Mouse (Mus musculus): ENCODE results near the gene Gm13769. TPM values are rescaled to one million over a fixed set of nuclear protein-coding genes. Genes with fewer than 3 reads are reported as not detected.

Gm13769 gene
- polyA plus RNA-seq (2014; fragmentation: Illumina TruSeq; extraction: RNeasy Lipid Tissue Mini Kit (QIAGEN cat#74804); ENCODE audit: insufficient read depth, low read depth, low replicate concordance) = not detected

DNA sequence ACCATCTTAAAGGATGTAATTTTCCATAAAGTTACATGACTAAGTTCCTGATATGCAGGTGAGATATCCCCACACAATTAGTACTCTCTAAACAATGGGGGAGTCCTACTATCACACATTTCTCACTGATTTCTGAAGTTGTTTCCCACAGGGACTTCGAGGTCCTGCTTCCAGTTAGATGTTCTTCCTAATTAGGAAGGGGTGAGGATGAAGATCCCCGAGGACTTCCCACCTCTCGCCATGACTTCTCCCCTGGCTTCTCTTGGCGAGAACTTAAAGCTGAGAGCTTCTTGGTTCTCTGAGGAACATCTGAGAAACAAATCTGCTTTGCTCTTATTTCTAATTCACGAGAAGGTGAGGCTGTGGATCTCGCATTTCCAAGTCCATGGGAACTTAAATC lies at the start of gene Gm13769:
Gm13769 (plus strand) TSS at position 301 of the 400 bp plus-strand sequence.

DNA sequence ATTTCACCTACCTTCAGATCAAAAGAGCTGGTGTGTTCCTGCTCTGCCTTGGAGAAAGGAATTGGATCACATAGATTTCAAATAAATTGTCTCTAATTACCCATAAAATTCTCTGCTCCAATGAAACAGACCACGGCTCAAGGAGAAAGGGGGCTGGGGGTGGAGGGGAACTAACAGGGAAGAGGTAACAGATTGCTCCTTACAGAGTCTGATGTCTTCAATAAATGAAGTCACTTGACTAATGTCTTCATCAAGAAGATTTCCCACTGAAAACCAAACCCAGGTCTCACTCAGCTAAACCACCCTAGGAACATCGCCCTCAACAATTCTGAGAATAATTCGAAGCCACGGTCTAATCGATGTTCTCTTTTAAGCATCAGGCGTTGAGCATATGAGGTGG lies 29.3 kb upstream of the Gm13769 start, which contains the start of gene Olfr1272:
Olfr1272 (minus strand) TSS at position 101 of the 400 bp plus-strand sequence.

Other genes with a start within 250 kb of the Gm13769 start
- not detected for gene Olfr1269, start 200.8 kb upstream of the Gm13769 start, polyA plus RNA-seq (2014; fragmentation: Illumina TruSeq; extraction: RNeasy Lipid Tissue Mini Kit (QIAGEN cat#74804); ENCODE audit: insufficient read depth, low read depth, low replicate concordance)
- not detected for gene Olfr32, start 179.9 kb upstream of the Gm13769 start, polyA plus RNA-seq (2014; fragmentation: Illumina TruSeq; extraction: RNeasy Lipid Tissue Mini Kit (QIAGEN cat#74804); ENCODE audit: insufficient read depth, low read depth, low replicate concordance)
- gene Olfr1270, start 169.1 kb upstream of the Gm13769 start, polyA plus RNA-seq (2014; fragmentation: Illumina TruSeq; extraction: RNeasy Lipid Tissue Mini Kit (QIAGEN cat#74804); ENCODE audit: insufficient read depth, low read depth, low replicate concordance) = not detected
- not detected for gene Olfr1506, start 97.7 kb upstream of the Gm13769 start, polyA plus RNA-seq (2014; fragmentation: Illumina TruSeq; extraction: RNeasy Lipid Tissue Mini Kit (QIAGEN cat#74804); ENCODE audit: insufficient read depth, low read depth, low replicate concordance)
- gene Olfr142, start 64.6 kb upstream of the Gm13769 start, polyA plus RNA-seq (2014; fragmentation: Illumina TruSeq; extraction: RNeasy Lipid Tissue Mini Kit (QIAGEN cat#74804); ENCODE audit: insufficient read depth, low read depth, low replicate concordance) = not detected
- gene Olfr1271, start 51.2 kb upstream of the Gm13769 start, polyA plus RNA-seq (2014; fragmentation: Illumina TruSeq; extraction: RNeasy Lipid Tissue Mini Kit (QIAGEN cat#74804); ENCODE audit: insufficient read depth, low read depth, low replicate concordance) = not detected
- not detected for gene Olfr1272, start 29.4 kb upstream of the Gm13769 start, polyA plus RNA-seq (2014; fragmentation: Illumina TruSeq; extraction: RNeasy Lipid Tissue Mini Kit (QIAGEN cat#74804); ENCODE audit: insufficient read depth, low read depth, low replicate concordance)
- gene Olfr1274-ps, start 76.5 kb downstream of the Gm13769 start, polyA plus RNA-seq (2014; fragmentation: Illumina TruSeq; extraction: RNeasy Lipid Tissue Mini Kit (QIAGEN cat#74804); ENCODE audit: insufficient read depth, low read depth, low replicate concordance) = not detected